Mouse (Mus musculus) brown adipose tissue, adult 24 weeks (tissue): ENCODE data around the gene Psmd2. TPM values are rescaled to one million over a fixed set of nuclear protein-coding genes. Genes with fewer than 3 reads are reported as not detected.
"Not testable (repeated sequence)": the region's sequence is repeated elsewhere in the genome, so short reads cannot be mapped to it uniquely, and the experiment has no call there.

Experiments used
- H3K27ac ChIP-seq: fragments of 200-500 bp; replicated peaks from 2 replicates; pipeline ENCODE4 v1.5.1; 2012; ENCODE audit warnings: low read depth, mild to moderate bottlenecking, low read length
- H3K4me1 ChIP-seq: fragments of 200-500 bp; 2 replicates; pipeline ENCODE4 v1.6.1; 2012; ENCODE audit warnings: low read length, mixed read lengths; ENCODE audit not compliant: control insufficient read depth, insufficient read depth, insufficient read length
- H3K4me3 ChIP-seq: fragments of 200-500 bp; 2 replicates; pipeline ENCODE4 v1.5.1; 2012; ENCODE audit warnings: low read depth, mild to moderate bottlenecking, low read length, moderate library complexity; ENCODE audit not compliant: insufficient read depth
- polyA plus RNA-seq: library from polyadenylated mRNA; stranded (reverse); fragments of >200 nt; gene quantifications from 2 replicates; pipeline ENCODE4 v1.2.4, GENCODE M21; 2012; ENCODE audit not compliant: missing spikeins, insufficient read depth, insufficient read length

Psmd2 gene
- polyA plus RNA-seq, 1 experiment = 145 TPM

- Histone ChIP-seq H3K4me3 (peak within 1 kb of the TSS; percentile 39), H3K4me1 (no peaks in the 10 kb centered on the region; the same call in 1 of the 2 replicates), H3K27ac (no peak within 1 kb of the TSS)
Observed at GRCm38 (mm10) chr16:20629731-20630634, 21.5 kb upstream of the Psmd2 start, which contains the start of gene Ece2. Ece2 (plus strand) TSS chr16:20629828.

- H3K4me1 ChIP-seq = no peaks in the 10 kb centered on the region
- no peak overlapping the region for H3K4me3 ChIP-seq
- no peak overlapping the region for H3K27ac ChIP-seq
Observed at GRCm38 (mm10) chr16:20637410-20637809, 14.0 kb upstream of the Psmd2 start.

- Histone ChIP-seq H3K4me1 (no peaks in the 10 kb centered on the region), H3K27ac (no peak overlapping the region), H3K4me3 (no peak overlapping the region)
Observed at GRCm38 (mm10) chr16:20638367-20638766, 13.1 kb upstream of the Psmd2 start.

- Histone ChIP-seq H3K4me1 (no peaks in the 10 kb centered on the region), H3K27ac (no peak overlapping the region), H3K4me3 (no peak overlapping the region)
Observed at GRCm38 (mm10) chr16:20642161-20642560, 9.3 kb upstream of the Psmd2 start.

- Histone ChIP-seq H3K4me3 (no peak overlapping the region), H3K27ac (no peak overlapping the region)
Observed at GRCm38 (mm10) chr16:20643911-20644310, 7.5 kb upstream of the Psmd2 start.

GRCm38 (mm10) chr16:20651947-20652310 lies 477 bp downstream of the Psmd2 start:
- Histone ChIP-seq H3K4me1 (no peaks in the 10 kb centered on the region), H3K4me3 (peak overlapping the region; percentile 73), H3K27ac (peak overlapping the region; percentile 71)

More at GRCm38 (mm10) chr16:20643911-20644310, 7.5 kb upstream of the Psmd2 start:
- H3K4me1 ChIP-seq = no peaks in the 10 kb centered on the region

GRCm38 (mm10) chr16:20653315-20653714 lies 1.9 kb downstream of the Psmd2 start:
- no peaks in the 10 kb centered on the region for H3K4me1 ChIP-seq
- H3K4me3 ChIP-seq = no peak overlapping the region
- no peak overlapping the region for H3K27ac ChIP-seq

GRCm38 (mm10) chr16:20657661-20658060 lies 6.2 kb downstream of the Psmd2 start:
- Histone ChIP-seq H3K27ac (no peak overlapping the region), H3K4me3 (no peak overlapping the region), H3K4me1 (no peaks in the 10 kb centered on the region)

- H3K27ac ChIP-seq, H3K4me3 ChIP-seq, H3K4me1 ChIP-seq: not testable (repeated sequence)
Observed at GRCm38 (mm10) chr16:20668013-20668412, 16.6 kb downstream of the Psmd2 start, which contains the start of gene Eif4g1. Eif4g1 (plus strand) TSS chr16:20668313.

- no peak overlapping the region for H3K27ac ChIP-seq
Observed at GRCm38 (mm10) chr16:20670291-20670690, 18.8 kb downstream of the Psmd2 start.

GRCm38 (mm10) chr16:20671886-20672285 lies 20.4 kb downstream of the Psmd2 start:
- Histone ChIP-seq H3K4me1 (peaks cover 9% of the 10 kb centered on the region), H3K4me3 (no peak overlapping the region), H3K27ac (0 out of 2 replicates have a peak overlapping the region, but pooled peaks have one; percentile 2)

More at GRCm38 (mm10) chr16:20670291-20670690, 18.8 kb downstream of the Psmd2 start:
- Histone ChIP-seq H3K4me1 (peaks cover 9% of the 10 kb centered on the region), H3K4me3 (no peak overlapping the region)

GRCm38 (mm10) chr16:20672500-20672902 lies 21.0 kb downstream of the Psmd2 start:
- H3K4me1 ChIP-seq = peaks cover 9% of the 10 kb centered on the region
- H3K4me3 ChIP-seq = peak overlapping the region; percentile 81
- no peak overlapping the region for H3K27ac ChIP-seq

- Histone ChIP-seq H3K27ac (peak overlapping the region; percentile 83), H3K4me1 (peaks cover 11% of the 10 kb centered on the region), H3K4me3 (peak overlapping the region; percentile 81)
Observed at GRCm38 (mm10) chr16:20672965-20673705, 21.7 kb downstream of the Psmd2 start.

- H3K4me3 ChIP-seq = peak overlapping the region; percentile 81
- H3K27ac ChIP-seq = peak overlapping the region; percentile 83
- peaks cover 11% of the 10 kb centered on the region for H3K4me1 ChIP-seq
Observed at GRCm38 (mm10) chr16:20673706-20674303, 22.4 kb downstream of the Psmd2 start.

- Histone ChIP-seq H3K4me1 (peaks cover 11% of the 10 kb centered on the region), H3K27ac (no peak overlapping the region), H3K4me3 (peak overlapping the region; percentile 81; the same call in 1 of the 2 replicates)
Observed at GRCm38 (mm10) chr16:20675213-20675612, 23.8 kb downstream of the Psmd2 start.
